8 mouse cellular contexts compared by ENCODE assay signal in the genomic region with DNA sequence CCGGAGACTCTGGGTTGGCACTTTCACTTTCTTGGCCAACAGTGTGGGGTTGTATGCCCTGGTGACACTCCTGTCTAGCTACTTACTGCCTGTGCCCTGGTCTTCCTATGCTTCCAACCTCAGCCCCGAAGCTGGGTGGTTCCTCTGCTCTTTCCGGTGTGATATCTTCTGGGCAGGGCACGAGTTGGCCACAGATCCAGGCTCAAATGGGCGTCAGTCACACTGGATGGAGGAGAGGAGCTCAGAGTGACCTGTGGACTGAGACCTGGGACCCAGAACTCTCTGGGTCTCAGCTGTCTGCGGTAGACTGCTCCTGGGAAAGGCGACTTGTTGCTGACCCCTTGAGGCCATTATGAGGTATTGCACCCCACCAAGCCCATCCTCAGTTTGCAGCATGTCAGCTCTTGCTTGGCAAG. TPM values are rescaled to one million over a fixed set of nuclear protein-coding genes. Genes with fewer than 3 reads are reported as not detected.
DNase-seq lines count a peak whose midpoint lies in the region; ATAC-seq and TF ChIP-seq lines count a peak whose summit lies in the region.

TSS of gene Arhgef16 (minus strand) at position 211 of the 416 bp plus-strand sequence.

- intact Hi-C loops in gastrocnemius, adult 2 months (cut with DNase I) = loop anchor here (10.0 kb wide), 1 partner anchor 137 kb away; the partner anchor contains the start of gene Tprgl

- peak; percentile 34 for DNase-seq in gastrocnemius, adult 2 months
- DNase-seq in gastrocnemius, postnatal 25 days = no peak
- peak; percentile 25 to 30 for DNase-seq in adrenal gland, postnatal 36 days
- peak; percentile 60 for DNase-seq in embryonic facial prominence, embryonic 14.5 days (ENCODE audit: low spot score)
- peak; percentile 71 for DNase-seq in hindbrain, embryonic 14.5 days (ENCODE audit: low spot score)
- peak; percentile 38 to 48 for DNase-seq in layer of hippocampus, postnatal 36 days
- DNase-seq in lung, postnatal 36 days = peak; percentile 46
- peak; percentile 13 to 15 for DNase-seq in right cerebral cortex, postnatal 36 days (ENCODE audit: low spot score in 2 of 2)

- WGBS in embryonic facial prominence, embryonic 14.5 days = 23% methylated on average over 7 of the region's 7 CpGs
- 27% methylated on average over 7 of the region's 7 CpGs for WGBS in hindbrain, embryonic 14.5 days

- H3K9ac ChIP-seq in embryonic facial prominence, embryonic 14.5 days (ENCODE audit: low read depth, low read length) = no peak within 1 kb of the TSS
- H3K9ac ChIP-seq in hindbrain, embryonic 14.5 days = no peak within 1 kb of the TSS

- 0 out of 2 replicates have a peak, but pooled peaks have one; percentile 34 for ATAC-seq in embryonic facial prominence, embryonic 14.5 days (ENCODE audit: low read depth)
- ATAC-seq in hindbrain, embryonic 14.5 days (ENCODE audit: low FRiP score) = peak; percentile 40; the same call in 1 of the 2 replicates

- H3K27me3 ChIP-seq in embryonic facial prominence, embryonic 14.5 days (replicated peaks; ENCODE audit: control insufficient read depth, insufficient read depth, low read length) = peaks cover 24% of the 10 kb centered on the region
- H3K27me3 ChIP-seq in hindbrain, embryonic 14.5 days (ENCODE audit: control insufficient read depth, insufficient read depth, low read length) = peaks cover 37% of the 10 kb centered on the region

- no peak within 1 kb of the TSS for H3K4me2 ChIP-seq in embryonic facial prominence, embryonic 14.5 days (ENCODE audit: low read depth, low read length)
- H3K4me2 ChIP-seq in hindbrain, embryonic 14.5 days (replicated peaks) = no peak within 1 kb of the TSS

- no peak within 1 kb of the TSS; the same call in 1 of the 2 replicates for H3K4me3 ChIP-seq in gastrocnemius, adult 2 months
- H3K4me3 ChIP-seq in embryonic facial prominence, embryonic 14.5 days (ENCODE audit: low read depth, low read length) = no peak within 1 kb of the TSS
- H3K4me3 ChIP-seq in hindbrain, embryonic 14.5 days (replicated peaks; ENCODE audit: low read length) = no peak within 1 kb of the TSS

- no peaks in the 10 kb centered on the region for H3K36me3 ChIP-seq in embryonic facial prominence, embryonic 14.5 days (ENCODE audit: control insufficient read depth, insufficient read depth, low read length)
- H3K36me3 ChIP-seq in hindbrain, embryonic 14.5 days (replicated peaks; ENCODE audit: control insufficient read depth, insufficient read depth) = no peaks in the 10 kb centered on the region

- H3K4me1 ChIP-seq in embryonic facial prominence, embryonic 14.5 days (ENCODE audit: control insufficient read depth, insufficient read depth, low read length) = 0 out of 2 replicates have a peak, but pooled peaks cover 4% of the 10 kb centered on the region
- H3K4me1 ChIP-seq in hindbrain, embryonic 14.5 days (replicated peaks; ENCODE audit: control insufficient read depth, insufficient read depth, low read length) = peaks cover 10% of the 10 kb centered on the region; the same call in 1 of the 2 replicates

- no peaks in the 10 kb centered on the region for H3K9me3 ChIP-seq in embryonic facial prominence, embryonic 14.5 days (ENCODE audit: control insufficient read depth, low read length)
- no peaks in the 10 kb centered on the region for H3K9me3 ChIP-seq in hindbrain, embryonic 14.5 days (ENCODE audit: control insufficient read depth, low read length)

- H3K27ac ChIP-seq in gastrocnemius, adult 2 months = no peak within 1 kb of the TSS
- H3K27ac ChIP-seq in embryonic facial prominence, embryonic 14.5 days (replicated peaks; ENCODE audit: low read depth, low read length) = no peak within 1 kb of the TSS
- no peak within 1 kb of the TSS for H3K27ac ChIP-seq in hindbrain, embryonic 14.5 days

- TF ChIP-seq CTCF in gastrocnemius, adult 2 months (IDR thresholded peaks at IDR 0.05) = peak; percentile 84

RNA-seq across cellular contexts. Expression of gene Arhgef16, which starts in this region (rescaled TPM):
- under 1 TPM; 0.17 to 0.23 TPM for total RNA-seq in gastrocnemius, adult 2 months (2021)
- under 1 TPM; 0.23 to 0.43 TPM for total RNA-seq in gastrocnemius, postnatal 25 days (2021)
- total RNA-seq in adrenal gland, postnatal 36 days (2021) = under 1 TPM; 0.13 to 0.59 TPM
- 5.5 and 6.1 TPM in 2 replicates for polyA plus RNA-seq in embryonic facial prominence, embryonic 14.5 days (2014; fragmentation: Nextera tagmentation; extraction: Ambion mirVana)
- polyA plus RNA-seq in hindbrain, embryonic 14.5 days (2014; fragmentation: Nextera tagmentation; extraction: Ambion mirVana) = 1.4 and 1.5 TPM in 2 replicates
- under 1 TPM; 0.33 to 0.72 TPM for total RNA-seq in layer of hippocampus, postnatal 36 days (2021)

Comparison
In these comparisons a context has a peak if more than half of its experiments do, and no peak if none do; other contexts are left out.
1. Peak in DNase-seq in gastrocnemius, adult 2 months; RNA of the gene not detected or under 1 TPM.
2. Peak in DNase-seq in adrenal gland, postnatal 36 days; RNA of the gene not detected or under 1 TPM.
3. Peak in DNase-seq in layer of hippocampus, postnatal 36 days; RNA of the gene not detected or under 1 TPM.